ENCODE assay signal across 20 mouse cellular contexts in the genomic region with DNA sequence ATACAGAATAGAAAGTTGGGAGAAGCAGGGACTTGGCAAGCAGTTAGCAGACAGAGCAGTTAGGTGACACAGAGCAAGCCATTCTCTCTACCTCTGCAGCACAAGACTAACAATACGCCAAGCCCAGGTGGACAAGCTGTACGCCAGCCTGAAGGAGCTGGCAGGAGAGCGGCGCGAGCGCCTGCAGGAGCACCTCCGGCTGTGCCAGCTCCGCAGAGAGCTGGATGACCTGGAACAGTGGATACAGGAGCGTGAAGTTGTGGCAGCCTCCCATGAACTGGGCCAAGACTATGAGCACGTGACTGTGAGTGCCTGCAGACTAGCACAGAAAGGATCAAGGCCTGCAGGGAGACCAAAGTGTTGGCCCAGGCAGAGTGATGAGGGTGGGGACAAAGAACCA. TPM values are rescaled to one million over a fixed set of nuclear protein-coding genes. Genes with fewer than 3 reads are reported as not detected.
DNase-seq lines count a peak whose midpoint lies in the region; ATAC-seq lines count a peak whose summit lies in the region.
"Had no signal": no experiment of that assay in that cellular context is flagged by ENCODE, and none has a peak within 500 bp of the region (broad histone marks: within the 10 kb centered on the region; RNA-seq: fewer than 3 reads in every experiment).

No protein-coding gene starts in this region.

- peak; percentile 43; the same call in 1 of the 2 replicates for ATAC-seq in cerebellum, adult (ENCODE audit: insufficient number of reproducible peaks, low FRiP score, low TSS enrichment)
- ATAC-seq in kidney, embryonic 16.5 days (ENCODE audit: low FRiP score, low TSS enrichment): no peak
- ATAC-seq: forebrain, embryonic 13.5 days; intestine, embryonic 15.5 days; liver, postnatal 0 days; midbrain, embryonic 13.5 days had no signal

- H3K36me3 ChIP-seq in kidney, embryonic 16.5 days (ENCODE audit: insufficient read depth, low read length): no peaks in the 10 kb centered on the region
- H3K36me3 ChIP-seq: intestine, embryonic 15.5 days had no signal

- DNase-seq in cerebellum, postnatal 4 days (ENCODE audit: low spot score in 2 of 2): no peak
- peak; percentile 24 for DNase-seq in kidney, adult 9 months
- DNase-seq in cerebellum, adult 11-12 months: peak; percentile 84
- peak; percentile 43 to 51 for DNase-seq in cerebellum, postnatal 14 days
- no peak for DNase-seq in thymus, postnatal 4 days
- DNase-seq: gastrocnemius, postnatal 36 days; spleen, adult 18-20 months; thymus, adult 18-20 months had no signal

- H3K9ac ChIP-seq in kidney, embryonic 16.5 days (replicated peaks; ENCODE audit: low read length): no peak overlapping the region
- H3K9ac ChIP-seq: forebrain, embryonic 13.5 days; hindbrain, embryonic 15.5 days; intestine, embryonic 15.5 days; limb, embryonic 15.5 days; liver, postnatal 0 days; neural tube, embryonic 13.5 days had no signal

- H3K27me3 ChIP-seq in kidney, embryonic 16.5 days (ENCODE audit: insufficient read depth, low read length): no peaks in the 10 kb centered on the region
- H3K27me3 ChIP-seq: CH12.LX; forebrain, embryonic 13.5 days; hindbrain, embryonic 15.5 days; intestine, embryonic 15.5 days; limb, embryonic 15.5 days; midbrain, embryonic 13.5 days; neural tube, embryonic 13.5 days had no signal

- no peaks in the 10 kb centered on the region for H3K9me3 ChIP-seq in kidney, embryonic 16.5 days (ENCODE audit: low read length)
- H3K9me3 ChIP-seq: forebrain, embryonic 13.5 days; hindbrain, embryonic 15.5 days; intestine, embryonic 15.5 days; limb, embryonic 15.5 days; midbrain, embryonic 13.5 days; neural tube, embryonic 13.5 days had no signal

- WGBS in kidney, embryonic 16.5 days: 94% methylated on average over 10 of the region's 10 CpGs

- no peaks in the 10 kb centered on the region for H3K4me1 ChIP-seq in kidney, embryonic 16.5 days (ENCODE audit: insufficient read depth, low read length)
- H3K4me1 ChIP-seq: forebrain, embryonic 13.5 days; hindbrain, embryonic 15.5 days; midbrain, embryonic 13.5 days; neural tube, embryonic 13.5 days had no signal

- H3K27ac ChIP-seq in kidney, embryonic 16.5 days (ENCODE audit: low read length): no peak overlapping the region
- H3K27ac ChIP-seq: forebrain, embryonic 13.5 days; hindbrain, embryonic 15.5 days; intestine, embryonic 15.5 days; kidney, postnatal 0 days; limb, embryonic 15.5 days; midbrain, embryonic 13.5 days; neural tube, embryonic 13.5 days had no signal

- H3K4me3 ChIP-seq in kidney, embryonic 16.5 days (ENCODE audit: low read length): no peak overlapping the region
- H3K4me3 ChIP-seq: forebrain, embryonic 13.5 days; hindbrain, embryonic 15.5 days; intestine, embryonic 15.5 days; limb, embryonic 15.5 days; midbrain, embryonic 13.5 days; neural tube, embryonic 13.5 days had no signal

- no peak overlapping the region for H3K4me2 ChIP-seq in kidney, embryonic 16.5 days (replicated peaks; ENCODE audit: low read depth, low read length)
- H3K4me2 ChIP-seq: forebrain, embryonic 13.5 days; heart, embryonic 11.5 days; hindbrain, embryonic 15.5 days; intestine, embryonic 15.5 days; limb, embryonic 15.5 days; midbrain, embryonic 13.5 days; neural tube, embryonic 13.5 days had no signal

RNA-seq across cellular contexts. Expression of a gene that starts 10.6 kb away (rescaled TPM):
- 75.5 and 77.2 TPM in 2 replicates for polyA plus RNA-seq in kidney, embryonic 16.5 days (2015; fragmentation: Nextera tagmentation; extraction: Ambion mirVana)

RNA-seq across cellular contexts. Expression of a gene that starts 34.7 kb away (rescaled TPM):
- 3.2 and 3.8 TPM in 2 replicates for polyA plus RNA-seq in kidney, embryonic 16.5 days (2015; fragmentation: Nextera tagmentation; extraction: Ambion mirVana)

RNA-seq across cellular contexts. Expression of a gene that starts 47.2 kb away (rescaled TPM):
- polyA plus RNA-seq in kidney, embryonic 16.5 days (2015; fragmentation: Nextera tagmentation; extraction: Ambion mirVana): 2.0 and 4.3 TPM in 2 replicates

RNA-seq across cellular contexts. Expression of a gene that starts 48.0 kb away (rescaled TPM):
- polyA plus RNA-seq in kidney, embryonic 16.5 days (2015; fragmentation: Nextera tagmentation; extraction: Ambion mirVana): 66.0 and 82.7 TPM in 2 replicates

Comparison
In these comparisons a context has a peak if more than half of its experiments do, and no peak if none do; other contexts are left out.
1. DNase-seq: peak in kidney, adult 9 months (single experiment), cerebellum, adult 11-12 months (single experiment) and cerebellum, postnatal 14 days (2 of 2); none in cerebellum, postnatal 4 days (0 of 2) and thymus, postnatal 4 days (single experiment).